Mouse (Mus musculus) hindbrain, embryonic 13.5 days (tissue): ENCODE measurements around the gene Syt15. TPM values are rescaled to one million over a fixed set of nuclear protein-coding genes. Genes with fewer than 3 reads are reported as not detected.

Experiments used
- ATAC-seq: fragments of 200-750 bp; cut with Nextera tagmentation; 2 replicates; pipeline ENCODE4 v1.8.0; 2017; ENCODE audit warnings: moderate TSS enrichment; ENCODE audit not compliant: low FRiP score
- H3K27ac ChIP-seq: fragments of 300-500 bp; sonication (generic); 2 replicates; pipeline ENCODE4 v1.5.1; 2015; ENCODE audit warnings: inconsistent platforms, mild to moderate bottlenecking, moderate library complexity
- H3K27me3 ChIP-seq: fragments of 300-500 bp; sonication (generic); 2 replicates; pipeline ENCODE4 v1.6.1; 2015; ENCODE audit warnings: mild to moderate bottlenecking, inconsistent platforms
- H3K36me3 ChIP-seq: fragments of 300-500 bp; sonication (generic); 2 replicates; pipeline ENCODE4 v1.6.1; 2015; ENCODE audit warnings: mild to moderate bottlenecking, inconsistent platforms
- H3K4me1 ChIP-seq: fragments of 300-500 bp; sonication (generic); replicated peaks from 2 replicates; pipeline ENCODE4 v1.6.1; 2015; ENCODE audit warnings: inconsistent platforms
- H3K4me2 ChIP-seq: fragments of 300-500 bp; sonication (generic); 2 replicates; pipeline ENCODE4 v1.6.1; 2015; ENCODE audit warnings: inconsistent platforms, mild to moderate bottlenecking, moderate library complexity
- H3K4me3 ChIP-seq: fragments of 300-500 bp; sonication (generic); 2 replicates; pipeline ENCODE4 v1.5.1; 2015; ENCODE audit warnings: mild to moderate bottlenecking, inconsistent platforms
- H3K9ac ChIP-seq: fragments of 300-500 bp; sonication (generic); 2 replicates; pipeline ENCODE4 v1.6.1; 2015; ENCODE audit warnings: mild to moderate bottlenecking, inconsistent platforms
- H3K9me3 ChIP-seq: fragments of 300-500 bp; sonication (generic); 2 replicates; pipeline ENCODE4 v1.6.1; 2016; ENCODE audit warnings: inconsistent platforms
- WGBS: fragments of 180-500 bp; shearing (Covaris S2); methylation state at CpG from one replicate; pipeline ENCODE4 v1.1.7; 2015; 5-methylcytosine and 5-hydroxymethylcytosine counted together
- polyA plus RNA-seq: library from polyadenylated mRNA; unstranded; fragments of >200 nt; fragmentation: Nextera tagmentation; extraction: Ambion mirVana; gene quantifications from 2 replicates; pipeline ENCODE4 v1.2.1, GENCODE M21; 2015

Gene Syt15
- polyA plus RNA-seq: 0.48 and 0.68 TPM in 2 replicates

- Histone ChIP-seq H3K27me3 (peaks cover 42% of the 10 kb centered on the region), H3K4me3 (peak within 1 kb of the TSS; percentile 29), H3K4me1 (peaks cover 9% of the 10 kb centered on the region), H3K27ac (no peak within 1 kb of the TSS), H3K36me3 (no peaks in the 10 kb centered on the region), H3K9me3 (no peaks in the 10 kb centered on the region), H3K4me2 (peak within 1 kb of the TSS; percentile 52), H3K9ac (peak within 1 kb of the TSS; percentile 59)
- ATAC-seq: no peak
- WGBS: 77% methylated on average over 6 of the region's 6 CpGs
These were observed at the start of gene Syt15 for GRCm38 (mm10) chr14:34219295-34219694. Gene Syt15, plus strand, starts transcription at chr14:34219595.

- no peak overlapping the region for H3K27ac ChIP-seq
- H3K4me1 ChIP-seq: no peaks in the 10 kb centered on the region
- no peak overlapping the region for H3K4me2 ChIP-seq
- WGBS: 91% methylated on average over 3 of the region's 3 CpGs
- H3K36me3 ChIP-seq: no peaks in the 10 kb centered on the region
- H3K9me3 ChIP-seq: no peaks in the 10 kb centered on the region
- H3K9ac ChIP-seq: no peak overlapping the region
- H3K4me3 ChIP-seq: no peak overlapping the region
- ATAC-seq: no peak
- H3K27me3 ChIP-seq: no peaks in the 10 kb centered on the region
These were observed 48.3 kb upstream of the Syt15 start for GRCm38 (mm10) chr14:34171107-34171506.

GRCm38 (mm10) chr14:34179351-34179750 is 40.0 kb upstream of the Syt15 start:
- Histone ChIP-seq H3K27ac (no peak overlapping the region), H3K4me2 (no peak overlapping the region), H3K9ac (no peak overlapping the region), H3K9me3 (peaks cover 9% of the 10 kb centered on the region; the same call in 1 of the 2 replicates), H3K27me3 (no peaks in the 10 kb centered on the region), H3K36me3 (peaks cover 4% of the 10 kb centered on the region; the same call in 1 of the 2 replicates), H3K4me3 (no peak overlapping the region), H3K4me1 (no peaks in the 10 kb centered on the region)
- no peak for ATAC-seq
- WGBS: 94% methylated on average over 3 of the region's 3 CpGs

DNA sequence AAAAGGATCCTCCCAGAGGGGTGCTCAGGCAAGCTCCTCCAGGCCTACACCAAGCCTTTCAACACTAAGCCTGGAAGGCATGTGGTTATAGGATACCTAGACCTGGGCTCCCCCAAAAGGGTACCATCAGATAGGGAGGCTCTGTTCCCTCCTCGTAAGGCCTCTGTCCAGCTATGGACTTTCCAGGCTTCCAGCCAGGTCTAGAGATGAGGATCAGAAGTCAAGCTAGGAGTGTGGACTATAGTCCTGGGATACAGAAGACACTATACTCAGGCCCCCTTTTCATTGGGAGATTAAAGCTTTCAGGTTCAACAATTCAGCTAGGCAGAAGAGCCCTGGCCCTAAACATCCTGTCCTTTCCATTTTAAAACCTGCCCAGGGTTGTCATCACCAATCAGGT is 36.3 kb upstream of the Syt15 start:
- WGBS: 87% methylated on average over 1 of the region's 1 CpGs

GRCm38 (mm10) chr14:34188629-34189028 is 30.8 kb upstream of the Syt15 start:
- Histone ChIP-seq H3K4me3 (no peak overlapping the region), H3K9me3 (no peaks in the 10 kb centered on the region), H3K27ac (no peak overlapping the region), H3K9ac (no peak overlapping the region), H3K36me3 (peaks cover 23% of the 10 kb centered on the region; the same call in 1 of the 2 replicates), H3K4me2 (no peak overlapping the region), H3K4me1 (no peaks in the 10 kb centered on the region), H3K27me3 (no peaks in the 10 kb centered on the region)
- WGBS: 72% methylated on average over 5 of the region's 5 CpGs
- no peak for ATAC-seq

More for the DNA sequence above, 36.3 kb upstream of the Syt15 start:
- Histone ChIP-seq H3K27ac (no peak overlapping the region), H3K4me1 (no peaks in the 10 kb centered on the region), H3K27me3 (no peaks in the 10 kb centered on the region), H3K9ac (no peak overlapping the region), H3K9me3 (peaks cover 9% of the 10 kb centered on the region; the same call in 1 of the 2 replicates), H3K36me3 (peaks cover 5% of the 10 kb centered on the region; the same call in 1 of the 2 replicates), H3K4me3 (no peak overlapping the region), H3K4me2 (no peak overlapping the region)
- ATAC-seq: no peak

- H3K27me3 ChIP-seq: no peaks in the 10 kb centered on the region
- H3K9me3 ChIP-seq: no peaks in the 10 kb centered on the region
- WGBS: 80% methylated on average over 7 of the region's 7 CpGs
- ATAC-seq: no peak
- peaks cover 40% of the 10 kb centered on the region for H3K36me3 ChIP-seq
- no peak overlapping the region for H3K4me3 ChIP-seq
- H3K27ac ChIP-seq: no peak overlapping the region
- H3K9ac ChIP-seq: no peak overlapping the region
- no peak overlapping the region for H3K4me2 ChIP-seq
- H3K4me1 ChIP-seq: no peaks in the 10 kb centered on the region
These were observed 29.0 kb upstream of the Syt15 start for GRCm38 (mm10) chr14:34190361-34190760.

GRCm38 (mm10) chr14:34193879-34194278 is 25.5 kb upstream of the Syt15 start:
- peaks cover 36% of the 10 kb centered on the region for H3K36me3 ChIP-seq
- no peaks in the 10 kb centered on the region for H3K27me3 ChIP-seq
- H3K9me3 ChIP-seq: no peaks in the 10 kb centered on the region
- no peak overlapping the region for H3K9ac ChIP-seq
- no peak overlapping the region for H3K27ac ChIP-seq
- no peak for ATAC-seq
- WGBS: 77% methylated on average over 4 of the region's 4 CpGs
- H3K4me3 ChIP-seq: no peak overlapping the region
- peaks cover 9% of the 10 kb centered on the region; the same call in 1 of the 2 replicates for H3K4me1 ChIP-seq
- no peak overlapping the region for H3K4me2 ChIP-seq

GRCm38 (mm10) chr14:34195466-34195865 is 23.9 kb upstream of the Syt15 start:
- Histone ChIP-seq H3K27me3 (no peaks in the 10 kb centered on the region), H3K9ac (no peak overlapping the region), H3K9me3 (no peaks in the 10 kb centered on the region), H3K27ac (no peak overlapping the region), H3K4me3 (no peak overlapping the region), H3K4me1 (peaks cover 23% of the 10 kb centered on the region), H3K36me3 (peaks cover 32% of the 10 kb centered on the region), H3K4me2 (no peak overlapping the region)
- 92% methylated on average over 15 of the region's 15 CpGs for WGBS
- ATAC-seq: no peak

- Histone ChIP-seq H3K36me3 (peaks cover 28% of the 10 kb centered on the region), H3K9ac (no peak overlapping the region), H3K27me3 (no peaks in the 10 kb centered on the region), H3K4me2 (no peak overlapping the region), H3K4me1 (peaks cover 26% of the 10 kb centered on the region), H3K27ac (no peak overlapping the region), H3K9me3 (no peaks in the 10 kb centered on the region), H3K4me3 (no peak overlapping the region)
- ATAC-seq: no peak
- WGBS: 52% methylated on average over 4 of the region's 4 CpGs
These were observed 22.7 kb upstream of the Syt15 start for GRCm38 (mm10) chr14:34196706-34197105.

DNA sequence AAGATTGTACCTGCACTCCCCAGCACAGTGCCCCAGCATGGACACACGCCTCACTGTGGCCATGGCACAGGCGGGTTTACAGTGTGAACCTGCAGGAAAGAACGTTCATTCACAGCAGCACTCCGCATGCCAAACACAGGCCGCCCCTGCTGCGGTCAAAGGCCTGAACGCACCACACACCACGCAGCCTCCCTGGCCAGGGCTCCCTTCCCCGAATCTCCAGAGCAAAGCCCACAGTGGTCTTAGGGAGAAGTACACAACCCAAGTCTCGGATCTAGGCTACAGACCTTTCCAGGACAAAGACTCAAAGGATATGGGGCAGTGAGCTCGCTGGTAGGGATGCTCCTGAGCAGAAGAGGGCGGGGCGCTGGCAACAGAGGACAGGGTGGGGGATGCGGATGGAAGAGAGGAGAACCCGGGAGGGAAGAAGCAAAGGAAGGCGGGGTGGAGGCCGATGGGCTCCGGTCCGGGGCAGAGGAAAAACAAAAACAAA is 18.6 kb upstream of the Syt15 start:
- no peaks in the 10 kb centered on the region for H3K36me3 ChIP-seq
- H3K9me3 ChIP-seq: no peaks in the 10 kb centered on the region
- peaks cover 26% of the 10 kb centered on the region for H3K4me1 ChIP-seq
- peak; percentile 88 for ATAC-seq
- H3K4me3 ChIP-seq: peak overlapping the region; percentile 82
- peak overlapping the region; percentile 85 for H3K27ac ChIP-seq
- H3K27me3 ChIP-seq: peaks cover 17% of the 10 kb centered on the region; the same call in 1 of the 2 replicates
- WGBS: 2% methylated on average over 19 of the region's 19 CpGs
- peak overlapping the region; percentile 88 for H3K9ac ChIP-seq
- peak overlapping the region; percentile 77 for H3K4me2 ChIP-seq

DNA sequence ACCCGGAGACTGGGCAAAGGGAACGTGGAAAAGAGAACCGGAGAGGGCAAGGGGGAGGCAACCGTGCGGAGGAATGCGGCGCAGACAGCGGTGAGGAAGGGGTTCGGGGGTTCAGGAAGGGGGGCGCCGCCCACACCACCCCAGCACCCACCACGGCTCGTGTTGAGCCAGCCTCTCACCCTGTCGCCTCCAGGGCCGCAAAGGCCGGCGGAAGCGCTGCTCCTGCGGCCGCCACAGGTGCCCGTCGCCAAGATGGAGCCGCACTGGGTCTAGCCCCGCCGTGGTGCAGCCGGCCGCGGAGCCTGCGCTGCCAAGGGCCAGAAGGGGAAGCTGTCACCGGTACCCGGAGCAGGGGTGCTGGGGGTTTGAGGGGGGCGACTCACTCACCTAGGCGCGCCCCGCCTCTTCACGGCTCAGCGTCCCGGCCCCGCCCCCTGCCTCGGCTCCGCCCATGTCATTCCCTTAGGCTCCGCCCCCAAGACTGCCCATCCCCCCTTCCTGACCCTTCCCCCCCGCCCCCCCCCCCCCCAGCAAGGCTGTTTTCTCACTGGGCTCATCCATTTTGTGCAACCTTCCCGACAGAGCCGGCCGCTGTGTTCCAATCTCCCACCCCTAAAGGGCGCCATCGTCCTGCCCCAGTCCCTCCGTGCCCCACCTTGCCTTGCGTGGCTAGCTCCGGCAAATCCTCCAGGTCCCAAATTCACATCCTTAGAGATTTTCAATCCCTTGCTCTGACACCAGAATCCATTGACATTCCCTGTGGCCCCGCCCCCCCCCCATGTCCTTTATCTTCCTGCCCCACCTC is 18.0 kb upstream of the Syt15 start, which contains the start of gene Gprin2:
TSS of gene Gprin2 (minus strand) at position 423 of the 805 bp plus-strand sequence.
- H3K4me1 ChIP-seq: peaks cover 23% of the 10 kb centered on the region
- H3K4me3 ChIP-seq: peak within 1 kb of the TSS; percentile 82
- no peaks in the 10 kb centered on the region for H3K9me3 ChIP-seq
- H3K27ac ChIP-seq: peak within 1 kb of the TSS; percentile 85
- no peaks in the 10 kb centered on the region for H3K36me3 ChIP-seq
- WGBS: 5% methylated on average over 47 of the region's 52 CpGs
- peak within 1 kb of the TSS; percentile 88 for H3K9ac ChIP-seq
- peak; percentile 70 for ATAC-seq
- peak within 1 kb of the TSS; percentile 77 for H3K4me2 ChIP-seq
- H3K27me3 ChIP-seq: peaks cover 17% of the 10 kb centered on the region; the same call in 1 of the 2 replicates

DNA sequence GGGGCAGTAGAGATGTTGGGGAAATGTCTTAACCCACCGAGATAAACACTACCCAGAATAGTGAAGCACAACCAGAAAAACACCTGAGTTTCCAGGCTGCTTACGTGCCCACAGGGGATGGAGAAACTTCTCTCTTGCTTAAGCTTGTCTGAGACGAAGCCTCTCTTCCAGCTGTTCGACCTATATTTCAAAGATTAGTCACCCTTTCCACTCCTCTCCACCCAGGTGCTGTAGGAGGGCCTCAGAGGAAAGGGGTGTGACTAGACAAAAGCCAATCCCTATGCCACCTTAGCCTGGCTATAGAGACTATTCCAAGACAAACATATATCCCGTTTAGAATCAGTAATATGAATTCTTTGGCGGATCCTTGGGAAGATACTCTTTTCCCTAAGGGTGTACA is 11.4 kb upstream of the Syt15 start:
- 83% methylated on average over 6 of the region's 6 CpGs for WGBS
- Histone ChIP-seq H3K9ac (no peak overlapping the region), H3K4me2 (no peak overlapping the region), H3K9me3 (no peaks in the 10 kb centered on the region), H3K4me1 (no peaks in the 10 kb centered on the region), H3K36me3 (no peaks in the 10 kb centered on the region), H3K27me3 (0 out of 2 replicates have a peak, but pooled peaks cover 5% of the 10 kb centered on the region), H3K27ac (no peak overlapping the region), H3K4me3 (no peak overlapping the region)
- ATAC-seq: no peak
